Mouse (Mus musculus) myocyte (in vitro differentiated cells): ENCODE results near the gene Pdxk. TPM values are rescaled to one million over a fixed set of nuclear protein-coding genes. Genes with fewer than 3 reads are reported as not detected.
A peak's percentile ranks its signal among the peaks of the same experiment; 100 is the strongest.

Experiments used
- H3K27me3 ChIP-seq: one replicate; pipeline ENCODE4 v1.6.1; 2011; ENCODE audit not compliant: control insufficient read depth, insufficient read depth, insufficient read length
- H3K36me3 ChIP-seq: one replicate; pipeline ENCODE4 v1.6.1; 2011; ENCODE audit not compliant: control insufficient read depth, insufficient read depth
- H3K4me2 ChIP-seq: one replicate; pipeline ENCODE4 v1.6.1; 2011; ENCODE audit warnings: low read depth, control low read depth
- H3K4me3 ChIP-seq: one replicate; pipeline ENCODE4 v1.5.1; 2011; ENCODE audit warnings: mild to moderate bottlenecking, control low read depth, moderate library complexity
- H3K79me2 ChIP-seq: one replicate; pipeline ENCODE4 v1.6.1; 2011; ENCODE audit not compliant: control insufficient read depth, insufficient read depth
- H3ac ChIP-seq: one replicate; pipeline ENCODE4 v1.6.1; 2011; ENCODE audit not compliant: control insufficient read depth, insufficient read length
- CEBPB ChIP-seq: IDR thresholded peaks from 2 replicates; pipeline ENCODE4 v1.6.1; 2011; ENCODE audit warnings: mild to moderate bottlenecking, moderate library complexity; ENCODE audit not compliant: poor library complexity, insufficient read depth, severe bottlenecking
- E2F4 ChIP-seq: IDR thresholded peaks from one replicate; pipeline ENCODE4 v1.6.1; 2011; ENCODE audit warnings: mild to moderate bottlenecking, control low read depth, moderate library complexity; ENCODE audit not compliant: insufficient read depth
- MAX ChIP-seq: IDR thresholded peaks from one replicate; pipeline ENCODE4 v1.6.1; 2011; ENCODE audit warnings: low read depth, mild to moderate bottlenecking, control low read depth
- MYOD1 ChIP-seq, 3 experiments: IDR thresholded peaks; one replicate each; pipeline ENCODE4 v1.6.1; 2011; ENCODE audit warnings: control low read depth in 2 of 3, low read depth in 2 of 3, mild to moderate bottlenecking in 2 of 3, moderate library complexity in 1 of 3; ENCODE audit not compliant: insufficient read length in 2 of 3, control insufficient read depth in 1 of 3
- MYOG ChIP-seq, 3 experiments: IDR thresholded peaks; one replicate each; pipeline ENCODE4 v1.6.1; 2011; ENCODE audit warnings: control low read depth in 2 of 3, low read depth in 2 of 3, mild to moderate bottlenecking in 2 of 3; ENCODE audit not compliant: insufficient read length in 2 of 3, control insufficient read depth in 1 of 3, insufficient read depth in 1 of 3
- POLR2A ChIP-seq: IDR thresholded peaks from one replicate; pipeline ENCODE4 v1.6.1; 2011; ENCODE audit warnings: low read depth, mild to moderate bottlenecking, control low read depth, moderate library complexity; ENCODE audit not compliant: insufficient read length
- POLR2AphosphoS2 ChIP-seq: IDR thresholded peaks from one replicate; pipeline ENCODE4 v1.6.1; 2011; ENCODE audit warnings: low read depth, control low read depth; ENCODE audit not compliant: insufficient read length
- REST ChIP-seq: IDR thresholded peaks from one replicate; pipeline ENCODE4 v1.6.1; 2011; ENCODE audit warnings: mild to moderate bottlenecking, control low read depth, moderate library complexity; ENCODE audit not compliant: insufficient read depth, insufficient read length
- SRF ChIP-seq: IDR thresholded peaks from one replicate; pipeline ENCODE4 v1.6.1; 2011; ENCODE audit warnings: low read depth; ENCODE audit not compliant: control insufficient read depth, insufficient read length
- TCF12 ChIP-seq: IDR thresholded peaks from one replicate; pipeline ENCODE4 v1.6.1; 2011; ENCODE audit warnings: mild to moderate bottlenecking, control low read depth; ENCODE audit not compliant: poor library complexity, insufficient read depth, severe bottlenecking
- TCF3 ChIP-seq: IDR thresholded peaks from one replicate; pipeline ENCODE4 v1.6.1; 2011; ENCODE audit warnings: low read depth, control low read depth; ENCODE audit not compliant: insufficient read length
- USF1 ChIP-seq: IDR thresholded peaks from one replicate; pipeline ENCODE4 v1.6.1; 2011; ENCODE audit warnings: low read depth, mild to moderate bottlenecking, control low read depth, moderate library complexity
- polyA plus RNA-seq: library from polyadenylated mRNA; unstranded; fragments of >200 nt; fragmentation: generic; extraction: Trizol; gene quantifications from one replicate; pipeline ENCODE4 v1.2.1, GENCODE M21; 2012; ENCODE audit warnings: missing spikeins

Pdxk gene
- polyA plus RNA-seq, 1 experiment: 5.7 TPM

- peak overlapping the region; percentile 23 for H3ac ChIP-seq
- H3K4me2 ChIP-seq: peak overlapping the region; percentile 95
- H3K4me3 ChIP-seq: peak overlapping the region; percentile 58
- H3K27me3 ChIP-seq: no peaks in the 10 kb centered on the region
- no peaks in the 10 kb centered on the region for H3K36me3 ChIP-seq
- TF ChIP-seq USF1 (no peak), REST (no peak)
- no peaks in the 10 kb centered on the region for H3K79me2 ChIP-seq
Measured at GRCm38 (mm10) chr10:78464201-78464791, 479 bp downstream of the Pdxk start.

GRCm38 (mm10) chr10:78463769-78464167, 1.0 kb downstream of the Pdxk start:
- no peaks in the 10 kb centered on the region for H3K27me3 ChIP-seq
- peak overlapping the region; percentile 23 for H3ac ChIP-seq
- H3K4me3 ChIP-seq: peak overlapping the region; percentile 58
- H3K79me2 ChIP-seq: no peaks in the 10 kb centered on the region
- no peaks in the 10 kb centered on the region for H3K36me3 ChIP-seq
- peak overlapping the region; percentile 95 for H3K4me2 ChIP-seq
- TF ChIP-seq TCF12 (no peak), TCF3 (no peak), MYOG (IDR thresholded peaks at IDR 0.05; ENCODE audit: control insufficient read depth in 1 of 3, insufficient read depth in 1 of 3, insufficient read length in 2 of 3, low read depth in 2 of 3) (no peak), REST (no peak), POLR2AphosphoS2 (no peak), CEBPB (no peak), USF1 (no peak)

GRCm38 (mm10) chr10:78462945-78463768, 1.6 kb downstream of the Pdxk start:
- no peaks in the 10 kb centered on the region for H3K79me2 ChIP-seq
- H3K36me3 ChIP-seq: no peaks in the 10 kb centered on the region
- TF ChIP-seq POLR2A: no peak
- TF ChIP-seq MAX: no peak
- TF ChIP-seq USF1: no peak
- no peak for TF ChIP-seq E2F4
- no peak for TF ChIP-seq TCF3
- no peak for TF ChIP-seq CEBPB
- no peak for TF ChIP-seq POLR2AphosphoS2
- TF ChIP-seq MYOG (IDR thresholded peaks at IDR 0.05; ENCODE audit: control insufficient read depth in 1 of 3, insufficient read depth in 1 of 3, insufficient read length in 2 of 3, low read depth in 2 of 3): no peak
- no peak for TF ChIP-seq TCF12
- no peak for TF ChIP-seq REST
- TF ChIP-seq MYOD1 (IDR thresholded peaks at IDR 0.05; ENCODE audit: control insufficient read depth in 1 of 3, insufficient read length in 2 of 3, low read depth in 2 of 3): no peak
- TF ChIP-seq SRF: no peak
- H3ac ChIP-seq: no peak overlapping the region
- no peak overlapping the region for H3K4me2 ChIP-seq
- peak overlapping the region; percentile 58 for H3K4me3 ChIP-seq
- no peaks in the 10 kb centered on the region for H3K27me3 ChIP-seq

- Histone ChIP-seq H3ac (no peak overlapping the region), H3K27me3 (no peaks in the 10 kb centered on the region), H3K4me3 (no peak overlapping the region), H3K4me2 (no peak overlapping the region), H3K36me3 (no peaks in the 10 kb centered on the region), H3K79me2 (no peaks in the 10 kb centered on the region)
- TF ChIP-seq E2F4: no peak
- TF ChIP-seq POLR2A: no peak
- TF ChIP-seq REST: no peak
- TF ChIP-seq MYOG (IDR thresholded peaks at IDR 0.05; ENCODE audit: control insufficient read depth in 1 of 3, insufficient read depth in 1 of 3, insufficient read length in 2 of 3, low read depth in 2 of 3): no peak
Measured at GRCm38 (mm10) chr10:78461767-78462166, 3.0 kb downstream of the Pdxk start.

- no peak overlapping the region for H3K4me2 ChIP-seq
- H3K36me3 ChIP-seq: no peaks in the 10 kb centered on the region
- TF ChIP-seq USF1 (no peak), MAX (no peak), TCF12 (no peak), MYOG (IDR thresholded peaks at IDR 0.05; ENCODE audit: control insufficient read depth in 1 of 3, insufficient read depth in 1 of 3, insufficient read length in 2 of 3, low read depth in 2 of 3) (no peak), SRF (no peak), POLR2A (no peak), POLR2AphosphoS2 (no peak), E2F4 (no peak), TCF3 (no peak), MYOD1 (IDR thresholded peaks at IDR 0.05; ENCODE audit: control insufficient read depth in 1 of 3, insufficient read length in 2 of 3, low read depth in 2 of 3) (no peak), CEBPB (no peak), REST (no peak)
- no peak overlapping the region for H3K4me3 ChIP-seq
- no peaks in the 10 kb centered on the region for H3K79me2 ChIP-seq
- no peak overlapping the region for H3ac ChIP-seq
- no peaks in the 10 kb centered on the region for H3K27me3 ChIP-seq
Measured at GRCm38 (mm10) chr10:78460463-78460862, 4.3 kb downstream of the Pdxk start.
